Mouse (Mus musculus): ENCODE results near the gene Krtap28-10.

GRCm38 (mm10) chr1:83038109-83038672 is 4.1 kb downstream of the Krtap28-10 start, which contains the start of gene Slc19a3:
- no peak for TF ChIP-seq CTCF (IDR thresholded peaks at IDR 0.05; ENCODE audit: low read depth)
- no peak for TF ChIP-seq EP300 (IDR thresholded peaks at IDR 0.05; ENCODE audit: low read depth)

All from heart, postnatal 0 days (tissue).